Mouse (Mus musculus) G1E (cell line): ENCODE results near the gene Abca16. TPM values are rescaled to one million over a fixed set of nuclear protein-coding genes. Genes with fewer than 3 reads are reported as not detected.

Source experiments
- ATAC-seq: 2 replicates; pipeline ENCODE4 v1.8.0; 2016; ENCODE audit warnings: mild to moderate bottlenecking; ENCODE audit not compliant: insufficient number of reproducible peaks, poor library complexity, low FRiP score, severe bottlenecking; ENCODE audit errors: extremely low read depth
- DNase-seq: peaks from one replicate; pipeline ENCODE4 v3.0.0; 2012; ENCODE audit warnings: low spot score
- H3K27me3 ChIP-seq: 2 replicates; pipeline ENCODE4 v1.6.1; 2012; ENCODE audit warnings: mild to moderate bottlenecking, low read length, inconsistent platforms; ENCODE audit not compliant: insufficient read depth
- H3K36me3 ChIP-seq: replicated peaks from 2 replicates; pipeline ENCODE3; 2012; ENCODE audit warnings: mild to moderate bottlenecking, inconsistent platforms
- H3K4me1 ChIP-seq: 2 replicates; pipeline ENCODE4 v1.6.1; 2012; ENCODE audit warnings: low read depth, low read length, inconsistent platforms, mixed read lengths; ENCODE audit not compliant: insufficient read depth
- H3K4me3 ChIP-seq: 2 replicates; pipeline ENCODE4 v1.5.1; 2012; ENCODE audit warnings: low read depth, mild to moderate bottlenecking, inconsistent platforms, low read length, moderate library complexity, mixed read lengths
- H3K9me3 ChIP-seq: replicated peaks from 2 replicates; pipeline ENCODE4 v1.6.1; 2012; ENCODE audit warnings: inconsistent platforms
- CTCF ChIP-seq: IDR thresholded peaks from 2 replicates; pipeline ENCODE4 v1.5.1; 2012; ENCODE audit warnings: low read depth, low read length, inconsistent platforms, mixed read lengths
- GATA1 ChIP-seq: IDR thresholded peaks from 2 replicates; pipeline ENCODE4 v1.6.1; 2012; ENCODE audit warnings: borderline replicate concordance, low read length, inconsistent platforms, mixed read lengths
- GATA2 ChIP-seq: IDR thresholded peaks from 2 replicates; pipeline ENCODE4 v1.6.1; 2012; ENCODE audit warnings: low read depth, low read length, inconsistent platforms, borderline replicate concordance
- POLR2AphosphoS5 ChIP-seq: IDR thresholded peaks from 2 replicates; pipeline ENCODE4 v1.6.1; 2012; ENCODE audit warnings: low read depth, low read length, inconsistent platforms; ENCODE audit not compliant: insufficient replicate concordance
- TAL1 ChIP-seq: conservative IDR thresholded peaks from 2 replicates; pipeline ENCODE4 v1.6.1; 2012; ENCODE audit warnings: low read depth, low read length, inconsistent platforms, mixed read lengths
- polyA plus RNA-seq: library from polyadenylated mRNA; stranded (reverse); fragments of >175 nt; gene quantifications from 2 replicates; pipeline ENCODE4 v1.2.3, GENCODE M21; 2012
- total RNA-seq, 2 experiments: library from RNA; stranded (forward) in 1 of 2; stranded (reverse) in 1 of 2; fragments of 200-1000 nt in 1 of 2; fragments of >200 nt in 1 of 2; fragmentation: Nextera tagmentation in 1 of 2; gene quantifications; 2 replicates each; pipeline ENCODE4 v1.2.3; 2014 to 2017

Gene Abca16
- total and polyA plus RNA-seq, 3 experiments, result 0.22 TPM; not detected in 2

DNA sequence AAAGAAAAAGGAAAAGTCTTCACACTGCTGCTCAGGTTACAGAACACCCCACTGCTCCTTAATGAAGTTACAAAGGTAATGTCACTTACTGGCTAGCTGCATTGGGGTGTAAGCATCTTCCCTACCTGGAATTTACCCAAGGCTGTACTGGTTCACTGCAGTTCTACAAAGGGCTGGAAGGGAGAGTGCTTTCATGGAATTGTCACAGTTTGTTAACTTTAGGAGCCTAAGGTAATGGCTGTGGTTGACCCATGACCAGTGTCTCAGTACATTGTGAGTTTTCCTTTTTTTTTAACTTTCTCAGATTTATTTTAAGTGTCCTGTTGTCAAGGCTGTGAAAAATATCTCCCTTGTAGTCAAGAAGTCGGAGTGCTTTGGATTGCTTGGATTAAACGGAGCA lies 125.4 kb downstream of the Abca16 start:
- no peak overlapping the region for H3K4me3 ChIP-seq
- no peaks in the 10 kb centered on the region for H3K9me3 ChIP-seq
- no peaks in the 10 kb centered on the region for H3K36me3 ChIP-seq
- no peaks in the 10 kb centered on the region for H3K27me3 ChIP-seq
- DNase-seq (no peak), ATAC-seq (no peak)
- TF ChIP-seq GATA2 (no peak), GATA1 (no peak), CTCF (no peak), POLR2AphosphoS5 (no peak), TAL1 (no peak)
- H3K4me1 ChIP-seq, result no peaks in the 10 kb centered on the region

GRCm38 (mm10) chr7:120552479-120553180 lies 143.2 kb downstream of the Abca16 start:
- TF ChIP-seq POLR2AphosphoS5, result no peak
- TF ChIP-seq GATA2, result no peak
- no peak for TF ChIP-seq CTCF
- TF ChIP-seq GATA1, result no peak
- TF ChIP-seq TAL1, result no peak
- no peak overlapping the region for H3K4me3 ChIP-seq
- H3K27me3 ChIP-seq, result no peaks in the 10 kb centered on the region; the same call in 1 of the 2 replicates
- H3K36me3 ChIP-seq, result no peaks in the 10 kb centered on the region
- H3K4me1 ChIP-seq, result no peaks in the 10 kb centered on the region
- ATAC-seq, result no peak
- no peaks in the 10 kb centered on the region for H3K9me3 ChIP-seq
- DNase-seq, result no peak

DNA sequence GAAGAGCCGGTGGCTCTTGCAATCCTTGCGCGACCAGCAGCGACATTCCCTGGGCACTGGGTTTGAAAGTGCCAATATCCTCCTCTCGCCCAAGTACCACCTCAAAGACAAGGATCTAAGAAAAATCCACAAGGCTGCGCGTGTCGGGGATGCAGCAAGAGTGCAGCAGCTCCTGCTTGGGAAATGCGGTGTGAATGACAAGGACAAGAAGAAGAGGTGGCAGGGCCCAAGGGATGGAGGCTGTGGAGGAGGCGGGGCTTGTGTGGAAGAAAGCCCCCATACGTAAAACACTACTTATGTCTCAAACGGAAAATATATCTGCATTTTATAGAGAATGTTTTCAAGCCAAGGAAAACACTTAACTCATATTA lies 143.7 kb downstream of the Abca16 start:
- no peak overlapping the region for H3K4me3 ChIP-seq
- H3K9me3 ChIP-seq, result no peaks in the 10 kb centered on the region
- no peak for DNase-seq
- H3K36me3 ChIP-seq, result no peaks in the 10 kb centered on the region
- ATAC-seq, result no peak
- H3K27me3 ChIP-seq, result no peaks in the 10 kb centered on the region; the same call in 1 of the 2 replicates
- no peaks in the 10 kb centered on the region for H3K4me1 ChIP-seq
- TF ChIP-seq POLR2AphosphoS5 (no peak), CTCF (no peak), GATA1 (no peak), GATA2 (no peak), TAL1 (no peak)

- Histone ChIP-seq H3K9me3 (no peaks in the 10 kb centered on the region), H3K27me3 (no peaks in the 10 kb centered on the region), H3K4me3 (no peak overlapping the region), H3K36me3 (no peaks in the 10 kb centered on the region), H3K4me1 (no peaks in the 10 kb centered on the region)
- DNase-seq (no peak), ATAC-seq (no peak)
- TF ChIP-seq CTCF (no peak), GATA2 (no peak), GATA1 (no peak), POLR2AphosphoS5 (no peak), TAL1 (no peak)
Measured at GRCm38 (mm10) chr7:120567366-120567765, 157.9 kb downstream of the Abca16 start.

DNA sequence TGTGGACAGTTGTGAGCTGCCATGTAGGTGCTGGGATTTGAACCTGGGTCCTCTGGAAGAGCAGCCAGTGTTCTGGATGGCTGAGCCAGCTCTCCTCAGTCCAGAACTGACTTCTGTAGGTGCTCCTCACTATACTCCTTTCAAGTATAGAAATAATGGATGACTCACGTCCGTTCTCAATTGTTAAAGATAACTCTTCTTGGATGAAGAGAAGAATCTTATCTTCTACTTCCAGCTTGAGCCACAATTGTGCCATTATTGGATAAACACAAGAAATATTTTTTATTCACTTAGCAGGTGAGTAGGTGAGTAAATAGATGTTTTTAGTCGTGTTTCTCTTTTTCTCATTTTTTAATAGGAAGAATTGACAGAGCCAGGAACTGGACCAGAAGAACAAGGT lies 167.1 kb downstream of the Abca16 start:
- Histone ChIP-seq H3K4me1 (no peaks in the 10 kb centered on the region), H3K9me3 (no peaks in the 10 kb centered on the region), H3K27me3 (no peaks in the 10 kb centered on the region; the same call in 1 of the 2 replicates), H3K36me3 (no peaks in the 10 kb centered on the region), H3K4me3 (no peak overlapping the region)
- ATAC-seq, result no peak
- no peak for DNase-seq
- TF ChIP-seq GATA1 (no peak), TAL1 (no peak), GATA2 (no peak), CTCF (no peak), POLR2AphosphoS5 (no peak)

Other genes with a start within 250 kb of the Abca16 start
- gene Anks4b, start 235.8 kb upstream of the Abca16 start, total RNA-seq (2014; fragmentation: Nextera tagmentation), result not detected in 2 replicates
- gene Anks4b, start 235.8 kb upstream of the Abca16 start, total RNA-seq (2017), result under 0.01 and 0.11 TPM in 2 replicates
- gene Anks4b, start 235.8 kb upstream of the Abca16 start, polyA plus RNA-seq, result not detected in 2 replicates
- not detected in 2 replicates for gene Crym, start 207.5 kb upstream of the Abca16 start, total RNA-seq (2014; fragmentation: Nextera tagmentation)
- gene Crym, start 207.5 kb upstream of the Abca16 start, total RNA-seq (2017), result 0.11 TPM in 1 of 2 replicates, not detected in the other
- not detected in 2 replicates for gene Crym, start 207.5 kb upstream of the Abca16 start, polyA plus RNA-seq
- gene Abca14, start 205.7 kb upstream of the Abca16 start, total RNA-seq (2014; fragmentation: Nextera tagmentation), result 1.3 TPM in 1 of 2 replicates, not detected in the other
- not detected in 2 replicates for gene Abca14, start 205.7 kb upstream of the Abca16 start, total RNA-seq (2017)
- gene Abca14, start 205.7 kb upstream of the Abca16 start, polyA plus RNA-seq, result not detected in 2 replicates
- gene Abca15, start 81.0 kb upstream of the Abca16 start, total RNA-seq (2014; fragmentation: Nextera tagmentation), result not detected in 2 replicates
- under 0.01 TPM in 1 of 2 replicates, not detected in the other for gene Abca15, start 81.0 kb upstream of the Abca16 start, total RNA-seq (2017)
- not detected in 2 replicates for gene Abca15, start 81.0 kb upstream of the Abca16 start, polyA plus RNA-seq
- gene Uqcrc2, start 225.5 kb downstream of the Abca16 start, total RNA-seq (2014; fragmentation: Nextera tagmentation), result 225 and 235 TPM in 2 replicates
- gene Uqcrc2, start 225.5 kb downstream of the Abca16 start, total RNA-seq (2017), result 200 and 213 TPM in 2 replicates
- gene Uqcrc2, start 225.5 kb downstream of the Abca16 start, polyA plus RNA-seq, result 10.3 and 11.3 TPM in 2 replicates